Mouse (Mus musculus): ENCODE results near the gene Ipo11. TPM values are rescaled to one million over a fixed set of nuclear protein-coding genes. Genes with fewer than 3 reads are reported as not detected.
A peak's percentile ranks its signal among the peaks of the same experiment; 100 is the strongest.

Gene Ipo11
- total RNA-seq, 2 experiments from 2014 or later = 62.1 to 62.3 TPM

DNA sequence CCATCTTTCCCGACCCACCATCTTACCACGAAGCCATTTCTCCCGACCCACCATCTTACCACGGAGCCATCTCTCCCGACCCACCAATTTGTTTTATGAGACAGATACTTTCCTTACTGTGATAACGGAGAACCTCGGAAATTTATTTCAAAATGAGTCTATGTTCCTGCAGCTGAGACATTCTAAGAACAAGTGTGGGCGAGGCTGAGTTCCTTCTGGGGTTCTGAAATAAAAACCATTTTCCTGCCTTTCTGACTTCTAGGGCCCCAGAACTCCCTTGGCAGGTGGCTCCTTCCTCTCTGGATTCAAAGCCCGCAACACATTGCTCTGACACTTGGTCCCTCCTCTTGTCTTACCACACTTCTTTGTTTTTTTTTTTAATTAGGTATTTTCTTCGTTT, 168.0 kb downstream of the Ipo11 start:
- no peak overlapping the region for H3K27ac ChIP-seq
- peak in 1 of 2 experiments; percentile 11 for DNase-seq (ENCODE audit: low spot score in 2 of 2)
- TF ChIP-seq CTCF (conservative IDR thresholded peaks at IDR 0.05) = no peak
- H3K4me3 ChIP-seq = no peak overlapping the region

GRCm38 (mm10) chr13:106762611-106763010, 174.1 kb downstream of the Ipo11 start:
- no peak for DNase-seq (ENCODE audit: low spot score in 2 of 2)
- Histone ChIP-seq H3K4me3 (no peak overlapping the region), H3K27ac (no peak overlapping the region)
- no peak for TF ChIP-seq CTCF (conservative IDR thresholded peaks at IDR 0.05)

- H3K27ac ChIP-seq = no peak overlapping the region
- no peak for DNase-seq (ENCODE audit: low spot score in 2 of 2)
- no peak for TF ChIP-seq CTCF (conservative IDR thresholded peaks at IDR 0.05)
- H3K4me3 ChIP-seq = no peak overlapping the region
These were observed 175.1 kb downstream of the Ipo11 start for GRCm38 (mm10) chr13:106761661-106762060.

GRCm38 (mm10) chr13:106760232-106760875, 176.4 kb downstream of the Ipo11 start:
- no peak overlapping the region for H3K4me3 ChIP-seq
- no peak for TF ChIP-seq CTCF (conservative IDR thresholded peaks at IDR 0.05)
- no peak for DNase-seq (ENCODE audit: low spot score in 2 of 2)
- no peak overlapping the region for H3K27ac ChIP-seq

DNA sequence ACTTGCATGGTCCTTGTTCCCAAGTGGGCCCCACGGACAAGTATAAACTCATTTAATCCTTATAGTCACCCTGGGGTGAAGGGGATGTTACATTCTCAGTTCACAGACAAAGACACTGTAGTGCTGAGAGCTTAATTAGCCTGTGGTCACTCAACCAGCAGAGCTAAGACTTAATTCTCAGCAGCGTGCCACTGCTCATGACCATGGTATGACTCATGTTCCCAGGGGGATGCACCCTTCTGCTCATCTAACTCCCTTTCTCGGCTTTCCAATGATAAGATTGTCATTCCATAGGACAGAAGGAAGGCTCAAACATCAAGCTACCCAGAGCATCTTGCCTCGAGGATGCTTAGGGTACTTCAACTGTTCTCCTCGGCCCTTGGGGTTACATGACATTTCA, 180.9 kb downstream of the Ipo11 start:
- TF ChIP-seq CTCF (conservative IDR thresholded peaks at IDR 0.05) = no peak
- DNase-seq (ENCODE audit: low spot score in 2 of 2) = no peak
- Histone ChIP-seq H3K4me3 (no peak overlapping the region), H3K27ac (no peak overlapping the region)

DNA sequence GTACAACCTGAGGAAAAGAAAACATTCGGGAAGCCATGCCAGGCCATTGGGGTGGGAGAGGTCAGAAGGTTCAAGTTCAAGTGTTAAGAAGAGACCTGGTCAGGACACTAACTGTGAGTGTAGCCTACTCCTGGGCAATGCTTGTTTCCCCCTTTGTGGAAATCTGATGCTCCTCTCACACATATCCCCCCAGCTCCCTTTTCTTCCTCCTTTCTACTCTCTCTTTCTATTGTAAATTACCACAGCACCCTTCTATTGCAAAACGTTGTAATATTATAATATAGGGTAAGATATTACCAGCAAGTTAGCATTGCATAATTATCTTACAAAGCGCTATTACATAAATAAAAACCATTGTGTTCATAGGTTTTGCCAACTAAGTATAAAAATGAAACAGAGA, 182.5 kb downstream of the Ipo11 start:
- no peak for DNase-seq (ENCODE audit: low spot score in 2 of 2)
- no peak overlapping the region for H3K27ac ChIP-seq
- H3K4me3 ChIP-seq = no peak overlapping the region
- TF ChIP-seq CTCF (conservative IDR thresholded peaks at IDR 0.05) = no peak

DNA sequence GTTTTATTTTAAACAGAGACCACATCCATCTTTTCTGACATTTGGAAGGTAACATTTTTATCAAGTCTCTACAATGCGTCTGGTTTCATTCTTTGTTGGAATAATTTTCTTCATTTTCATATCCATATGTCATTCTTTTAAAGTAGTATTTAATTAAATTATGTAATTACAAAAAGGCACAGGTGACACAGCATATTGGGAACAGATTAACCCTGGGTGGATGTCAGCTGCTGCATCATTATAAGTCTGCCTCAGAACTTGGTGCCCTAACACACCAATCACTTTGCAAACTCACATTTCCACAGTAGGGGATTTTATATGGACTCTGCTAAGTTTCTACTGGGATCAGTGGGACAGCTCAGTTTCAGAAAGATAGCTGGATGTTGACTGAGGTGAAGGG, 184.8 kb downstream of the Ipo11 start:
- Histone ChIP-seq H3K27ac (peak overlapping the region; percentile 62; the same call in 1 of the 2 replicates), H3K4me3 (no peak overlapping the region)
- no peak for TF ChIP-seq CTCF (conservative IDR thresholded peaks at IDR 0.05)
- DNase-seq (ENCODE audit: low spot score in 2 of 2) = peak in 1 of 2 experiments; percentile 19

- Histone ChIP-seq H3K27ac (peak overlapping the region; percentile 56; the same call in 1 of the 2 replicates), H3K4me3 (no peak overlapping the region)
- TF ChIP-seq CTCF (conservative IDR thresholded peaks at IDR 0.05) = no peak
- no peak for DNase-seq (ENCODE audit: low spot score in 2 of 2)
These were observed 189.9 kb downstream of the Ipo11 start for GRCm38 (mm10) chr13:106746823-106747222.

DNA sequence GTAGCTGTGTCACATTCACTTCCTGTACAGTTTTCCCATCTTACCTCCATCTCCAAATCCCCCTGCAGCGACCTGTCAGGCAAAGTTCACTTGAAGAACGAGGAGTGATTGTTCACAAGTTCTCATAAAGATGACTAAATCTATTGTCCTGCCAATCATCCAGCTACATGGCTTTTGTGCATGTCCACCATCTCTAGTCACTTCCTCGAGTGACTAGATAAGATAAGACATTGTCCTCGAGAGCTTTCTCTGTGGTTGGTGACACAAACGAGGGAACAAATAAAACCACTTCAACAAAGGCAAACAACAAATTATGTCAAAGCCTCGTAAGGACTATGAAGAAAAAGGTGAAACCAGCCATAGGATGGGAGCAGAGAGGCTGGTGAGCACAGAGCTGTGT, 191.6 kb downstream of the Ipo11 start:
- no peak for TF ChIP-seq CTCF (conservative IDR thresholded peaks at IDR 0.05)
- DNase-seq (ENCODE audit: low spot score in 2 of 2) = no peak
- no peak overlapping the region for H3K27ac ChIP-seq

More for the DNA sequence above, 191.6 kb downstream of the Ipo11 start:
- no peak overlapping the region for H3K4me3 ChIP-seq

Other genes starting within 250 kb of the Ipo11 start
- 10 to 100 TPM; 22.9 to 23.4 TPM for gene Dimt1, start 10.2 kb upstream of the Ipo11 start, total RNA-seq (2021)
- gene Kif2a, start 85.2 kb upstream of the Ipo11 start, total RNA-seq (2021) = 100 to 1,000 TPM; 117 to 120 TPM